Mouse (Mus musculus) neural tube, embryonic 13.5 days (tissue): Measurements from ENCODE around the gene Jsrp1. TPM values are rescaled to one million over a fixed set of nuclear protein-coding genes. Genes with fewer than 3 reads are reported as not detected.

Experiments
- ATAC-seq: fragments of 200-750 bp; cut with Nextera tagmentation; 2 replicates; pipeline ENCODE4 v1.8.0; 2017; ENCODE audit warnings: low read depth, mild to moderate bottlenecking, moderate TSS enrichment, moderate library complexity
- H3K27ac ChIP-seq: fragments of 300-500 bp; sonication (generic); replicated peaks from 2 replicates; pipeline ENCODE4 v1.5.1; 2015; ENCODE audit warnings: moderate library complexity, mild to moderate bottlenecking, inconsistent platforms
- H3K27me3 ChIP-seq: fragments of 300-500 bp; sonication (generic); 2 replicates; pipeline ENCODE4 v1.6.1; 2015; ENCODE audit warnings: mild to moderate bottlenecking, inconsistent platforms
- H3K36me3 ChIP-seq: fragments of 300-500 bp; sonication (generic); 2 replicates; pipeline ENCODE4 v1.6.1; 2015; ENCODE audit warnings: mild to moderate bottlenecking, inconsistent platforms
- H3K4me1 ChIP-seq: fragments of 300-500 bp; sonication (generic); replicated peaks from 2 replicates; pipeline ENCODE4 v1.6.1; 2015; ENCODE audit warnings: inconsistent platforms
- H3K4me2 ChIP-seq: fragments of 300-500 bp; sonication (generic); 2 replicates; pipeline ENCODE4 v1.6.1; 2015; ENCODE audit warnings: inconsistent platforms, mild to moderate bottlenecking, moderate library complexity
- H3K4me3 ChIP-seq: fragments of 300-500 bp; sonication (generic); 2 replicates; pipeline ENCODE4 v1.5.1; 2015; ENCODE audit warnings: mild to moderate bottlenecking, inconsistent platforms
- H3K9ac ChIP-seq: fragments of 300-500 bp; sonication (generic); 2 replicates; pipeline ENCODE4 v1.6.1; 2015; ENCODE audit warnings: moderate library complexity, mild to moderate bottlenecking, inconsistent platforms
- H3K9me3 ChIP-seq: fragments of 300-500 bp; sonication (generic); 2 replicates; pipeline ENCODE4 v1.6.1; 2016; ENCODE audit warnings: inconsistent platforms
- WGBS: fragments of 180-500 bp; shearing (Covaris S2); methylation state at CpG from one replicate; pipeline ENCODE4 v1.1.7; 2015; 5-methylcytosine and 5-hydroxymethylcytosine counted together
- polyA plus RNA-seq: library from polyadenylated mRNA; unstranded; fragments of >200 nt; fragmentation: Nextera tagmentation; extraction: Ambion mirVana; gene quantifications from 2 replicates; pipeline ENCODE4 v1.2.1, GENCODE M21; 2015

The Jsrp1 gene
- polyA plus RNA-seq, 1 experiment from 2014 or later = 1.1 TPM

DNA sequence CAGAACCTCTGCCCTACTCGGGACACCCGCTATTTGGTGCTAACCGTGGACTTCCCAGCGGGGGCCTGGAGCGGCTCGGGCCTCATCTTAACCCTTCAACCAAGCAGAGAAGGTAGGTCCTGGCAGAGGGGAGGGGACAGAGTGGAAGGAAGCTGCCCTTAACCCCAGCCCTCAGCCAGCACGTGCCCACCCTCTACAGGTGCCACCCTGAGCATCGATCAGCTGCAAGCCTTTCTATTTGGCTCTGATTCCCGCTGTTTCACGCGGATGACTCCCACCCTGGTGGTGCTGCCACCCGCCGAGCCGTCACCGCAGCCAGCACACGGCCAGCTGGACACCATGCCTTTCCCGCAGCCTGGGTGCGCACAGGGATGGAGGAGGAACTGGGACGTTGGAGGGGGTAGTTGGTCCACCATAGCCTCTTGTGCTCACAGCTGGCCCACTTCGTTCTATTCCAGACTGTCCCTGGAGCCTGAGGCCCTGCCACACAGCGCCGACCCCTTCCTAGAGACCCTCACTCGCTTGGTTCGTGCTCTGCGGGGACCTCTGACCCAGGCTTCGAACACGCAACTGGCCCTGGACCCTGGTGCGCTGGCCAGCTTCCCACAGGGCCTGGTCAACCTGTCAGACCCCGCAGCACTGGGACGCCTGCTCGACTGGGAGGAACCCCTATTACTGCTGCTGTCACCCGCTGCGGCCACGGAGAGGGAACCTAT is 6.8 kb downstream of the Jsrp1 start:
- peak overlapping the region; percentile 44 for H3K4me3 ChIP-seq
- peak overlapping the region; percentile 79 for H3K9ac ChIP-seq
- H3K36me3 ChIP-seq = peaks cover 41% of the 10 kb centered on the region
- no peaks in the 10 kb centered on the region for H3K9me3 ChIP-seq
- ATAC-seq = peak; percentile 20
- H3K4me1 ChIP-seq = peaks cover 42% of the 10 kb centered on the region
- 39% methylated on average over 34 of the region's 34 CpGs for WGBS
- peak overlapping the region; percentile 86 for H3K27ac ChIP-seq
- peaks cover 43% of the 10 kb centered on the region for H3K27me3 ChIP-seq
- H3K4me2 ChIP-seq = peak overlapping the region; percentile 75

DNA sequence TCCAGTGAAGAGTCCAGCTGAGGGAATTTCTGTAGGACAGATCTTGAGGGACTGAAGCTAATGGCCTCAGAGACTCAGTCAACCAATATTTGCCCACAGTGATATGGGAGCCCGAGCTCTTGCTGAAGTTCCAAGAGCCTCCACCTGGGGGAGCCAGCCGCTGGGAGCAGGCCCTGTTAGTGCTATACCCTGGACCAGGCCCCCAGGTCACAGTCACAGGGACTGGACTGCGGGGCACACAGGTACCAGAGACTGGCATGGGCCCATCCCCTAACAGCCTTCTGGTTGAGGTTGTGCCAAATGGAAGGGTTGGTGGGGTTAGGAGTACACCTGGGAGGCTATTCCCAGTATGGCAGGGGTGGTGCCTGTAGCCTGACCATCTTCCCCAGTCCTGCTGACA is 7.4 kb downstream of the Jsrp1 start:
- Histone ChIP-seq H3K27ac (no peak overlapping the region), H3K9ac (0 out of 2 replicates have a peak overlapping the region, but pooled peaks have one; percentile 79), H3K4me2 (peak overlapping the region; percentile 75), H3K27me3 (peaks cover 39% of the 10 kb centered on the region), H3K9me3 (no peaks in the 10 kb centered on the region), H3K4me1 (peaks cover 45% of the 10 kb centered on the region), H3K36me3 (peaks cover 47% of the 10 kb centered on the region), H3K4me3 (no peak overlapping the region)
- 16% methylated on average over 3 of the region's 3 CpGs for WGBS
- ATAC-seq = peak; percentile 23; the same call in 1 of the 2 replicates

DNA sequence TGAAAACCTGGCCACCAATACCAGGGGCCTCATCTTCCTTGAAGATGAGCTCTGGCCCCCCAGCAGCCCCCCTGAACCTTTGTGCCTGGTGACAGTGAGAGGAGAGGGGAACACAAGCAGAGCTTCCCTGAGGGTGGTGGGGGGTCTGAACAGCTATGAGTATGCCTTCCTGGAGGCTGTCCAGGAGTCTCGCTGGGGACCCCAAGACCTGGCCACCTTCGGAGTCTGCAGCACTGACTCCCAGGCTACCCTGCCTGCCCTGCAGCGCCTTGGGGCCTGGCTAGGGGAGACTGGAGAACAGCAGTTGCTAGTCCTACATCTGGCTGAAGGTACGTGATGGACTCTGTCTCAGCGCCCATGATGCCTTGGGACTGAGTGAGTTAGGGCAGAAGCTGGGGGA is 8.0 kb downstream of the Jsrp1 start:
- no peak overlapping the region for H3K4me3 ChIP-seq
- H3K27me3 ChIP-seq = peaks cover 33% of the 10 kb centered on the region
- 78% methylated on average over 5 of the region's 5 CpGs for whole genome bisulfite sequencing
- H3K9me3 ChIP-seq = no peaks in the 10 kb centered on the region
- ATAC-seq = no peak
- peaks cover 50% of the 10 kb centered on the region for H3K4me1 ChIP-seq
- peaks cover 49% of the 10 kb centered on the region for H3K36me3 ChIP-seq
- H3K9ac ChIP-seq = no peak overlapping the region
- no peak overlapping the region for H3K4me2 ChIP-seq
- H3K27ac ChIP-seq = no peak overlapping the region

DNA sequence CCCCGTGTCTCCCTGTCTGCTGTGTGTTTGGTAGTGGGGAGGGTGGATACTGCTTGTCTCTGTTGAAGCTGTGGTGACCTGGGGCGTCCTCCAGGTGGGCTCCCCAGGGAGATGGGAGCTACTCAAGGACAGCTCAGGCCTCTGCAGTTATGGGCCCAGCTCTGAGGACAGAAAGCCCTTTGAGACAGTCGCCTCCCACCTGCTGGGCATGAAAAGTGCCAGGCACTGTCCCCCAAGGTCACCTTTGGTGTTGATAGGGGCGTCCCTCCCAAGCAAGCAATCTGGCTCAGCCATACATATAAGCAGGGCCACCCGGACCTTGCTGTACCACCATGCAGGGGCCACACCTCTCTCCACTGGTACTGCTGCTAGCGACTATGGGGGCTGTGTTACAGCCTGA is 8.4 kb downstream of the Jsrp1 start, which contains the start of gene Amh:
Gene Amh (plus strand): TSS at position 328 of the 400 bp plus-strand sequence.
- Histone ChIP-seq H3K4me2 (peak within 1 kb of the TSS; percentile 75; the same call in 1 of the 2 replicates), H3K36me3 (peaks cover 53% of the 10 kb centered on the region), H3K9ac (0 out of 2 replicates have a peak within 1 kb of the TSS, but pooled peaks have one; percentile 79), H3K4me3 (no peak within 1 kb of the TSS), H3K27ac (no peak within 1 kb of the TSS), H3K9me3 (no peaks in the 10 kb centered on the region), H3K4me1 (peaks cover 50% of the 10 kb centered on the region), H3K27me3 (peaks cover 29% of the 10 kb centered on the region)
- no peak for ATAC-seq
- WGBS = 70% methylated on average over 6 of the region's 6 CpGs

DNA sequence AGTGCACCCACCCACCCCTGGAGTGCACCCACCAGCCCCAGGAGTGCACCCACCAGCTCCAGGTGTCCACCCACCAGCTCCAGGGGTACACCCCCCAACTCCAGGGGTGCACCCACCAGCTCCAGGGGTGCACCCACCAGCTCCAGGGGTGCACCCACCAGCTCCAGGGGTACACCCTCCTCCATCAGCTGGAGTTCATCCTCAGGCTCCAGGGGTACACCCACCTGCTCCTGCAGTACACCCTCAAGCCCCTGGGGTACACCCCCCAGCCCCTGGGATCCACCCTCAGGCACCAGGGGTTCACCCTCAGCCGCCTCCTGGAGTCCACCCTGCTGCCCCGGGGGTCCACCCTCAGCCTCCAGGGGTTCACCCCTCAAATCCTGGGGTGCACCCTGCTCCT is 9.0 kb downstream of the Jsrp1 start:
- H3K27me3 ChIP-seq = peaks cover 23% of the 10 kb centered on the region
- no peak overlapping the region for H3K27ac ChIP-seq
- H3K4me2 ChIP-seq = no peak overlapping the region
- peaks cover 53% of the 10 kb centered on the region for H3K36me3 ChIP-seq
- no peaks in the 10 kb centered on the region for H3K9me3 ChIP-seq
- no peak for ATAC-seq
- no peak overlapping the region for H3K9ac ChIP-seq
- WGBS = 95% methylated on average over 2 of the region's 2 CpGs
- H3K4me1 ChIP-seq = peaks cover 55% of the 10 kb centered on the region
- H3K4me3 ChIP-seq = no peak overlapping the region

DNA sequence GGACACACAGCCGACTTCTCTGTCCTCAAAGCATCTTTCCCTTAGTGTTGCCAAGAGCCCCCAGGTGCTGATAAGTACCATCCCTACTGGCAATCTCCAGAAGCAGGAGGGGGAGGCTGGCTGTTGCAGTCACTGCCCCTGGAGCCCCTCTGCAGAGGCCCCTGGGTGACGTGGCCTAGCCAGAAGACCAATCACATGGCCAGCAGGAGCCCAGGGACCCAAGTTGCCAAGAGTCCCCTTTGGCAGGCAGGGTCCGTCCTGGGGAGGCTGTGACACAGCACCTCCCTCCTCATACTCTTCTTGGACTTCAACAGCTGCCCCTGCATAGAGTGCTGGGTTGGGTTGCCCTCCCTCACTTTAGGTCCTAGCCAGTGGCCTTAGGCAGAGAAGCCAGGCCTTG is 10.3 kb downstream of the Jsrp1 start:
- Histone ChIP-seq H3K9ac (no peak overlapping the region), H3K9me3 (no peaks in the 10 kb centered on the region), H3K4me2 (no peak overlapping the region), H3K27me3 (peaks cover 10% of the 10 kb centered on the region; the same call in 1 of the 2 replicates), H3K36me3 (peaks cover 53% of the 10 kb centered on the region), H3K27ac (no peak overlapping the region), H3K4me1 (peaks cover 43% of the 10 kb centered on the region), H3K4me3 (no peak overlapping the region)
- WGBS = 92% methylated on average over 3 of the region's 3 CpGs
- no peak for ATAC-seq

DNA sequence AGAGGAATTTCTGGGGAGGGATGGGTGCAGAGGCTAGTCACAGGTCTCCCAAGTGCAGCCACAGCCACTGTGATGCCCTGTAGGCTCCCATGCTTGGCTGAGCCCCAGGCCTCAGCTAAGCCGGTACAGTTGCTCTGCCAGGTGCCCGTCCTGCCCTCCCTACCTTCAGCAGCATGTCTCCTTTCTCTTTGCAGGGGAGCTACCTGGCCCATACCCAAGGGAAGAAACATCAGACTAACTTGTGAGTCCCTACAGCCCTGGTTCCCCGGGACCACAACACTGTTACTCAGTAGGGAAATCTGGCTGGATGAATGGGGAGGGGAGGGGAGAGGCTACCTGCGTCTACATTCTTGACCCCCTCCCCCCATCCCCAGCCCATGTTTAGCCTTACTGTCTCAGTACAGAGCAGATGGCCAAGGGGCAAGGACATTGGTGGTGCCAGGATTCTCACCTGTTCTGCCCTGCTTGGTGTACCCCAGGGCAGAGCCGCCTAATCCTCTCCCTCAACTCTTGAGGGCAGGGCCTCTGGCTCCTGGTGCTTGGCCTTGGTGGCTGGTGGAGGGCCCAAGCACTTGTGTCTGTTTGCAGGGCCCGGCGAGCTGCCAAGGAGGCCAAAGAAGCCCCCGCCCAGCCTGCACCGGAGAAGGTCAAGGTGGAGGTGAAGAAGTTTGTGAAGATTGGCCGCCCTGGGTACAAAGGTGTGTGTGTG is 10.9 kb downstream of the Jsrp1 start:
- no peak overlapping the region for H3K4me2 ChIP-seq
- no peak overlapping the region for H3K9ac ChIP-seq
- no peak overlapping the region for H3K4me3 ChIP-seq
- H3K9me3 ChIP-seq = no peaks in the 10 kb centered on the region
- H3K27ac ChIP-seq = no peak overlapping the region
- 0 out of 2 replicates have a peak, but pooled peaks cover 8% of the 10 kb centered on the region for H3K27me3 ChIP-seq
- H3K36me3 ChIP-seq = peaks cover 53% of the 10 kb centered on the region
- peaks cover 38% of the 10 kb centered on the region for H3K4me1 ChIP-seq
- 93% methylated on average over 10 of the region's 10 CpGs for WGBS
- ATAC-seq = no peak

DNA sequence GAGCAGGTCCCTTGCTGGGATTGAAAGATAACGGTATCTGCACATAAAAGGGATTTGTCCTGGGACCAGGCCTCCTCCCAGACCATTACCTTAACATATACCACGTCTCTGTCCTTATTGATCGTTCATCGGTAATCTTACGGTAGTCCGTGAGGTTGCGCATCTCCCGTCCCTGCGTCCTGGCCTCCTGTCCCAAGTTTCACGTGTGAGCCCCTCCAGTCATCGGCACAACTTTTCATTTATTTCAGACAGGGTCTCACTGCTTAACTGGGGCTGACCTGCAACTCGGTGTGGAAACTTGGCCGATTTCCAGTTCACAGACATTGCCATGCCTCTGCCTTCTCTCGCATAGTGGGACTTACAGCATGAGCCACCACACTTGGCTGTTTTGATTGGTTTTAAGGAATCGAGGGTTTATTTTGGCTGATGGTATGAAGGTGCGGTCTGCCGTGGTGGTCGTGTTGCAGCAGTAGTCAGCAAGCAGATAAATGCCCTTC is 14.2 kb downstream of the Jsrp1 start:
- H3K4me3 ChIP-seq = peak overlapping the region; percentile 79
- peaks cover 43% of the 10 kb centered on the region for H3K4me1 ChIP-seq
- peak overlapping the region; percentile 93 for H3K27ac ChIP-seq
- 3% methylated on average over 18 of the region's 18 CpGs for WGBS
- H3K27me3 ChIP-seq = no peaks in the 10 kb centered on the region
- H3K9me3 ChIP-seq = no peaks in the 10 kb centered on the region
- ATAC-seq = no peak
- peaks cover 64% of the 10 kb centered on the region for H3K36me3 ChIP-seq
- H3K4me2 ChIP-seq = peak overlapping the region; percentile 97
- peak overlapping the region; percentile 89 for H3K9ac ChIP-seq

DNA sequence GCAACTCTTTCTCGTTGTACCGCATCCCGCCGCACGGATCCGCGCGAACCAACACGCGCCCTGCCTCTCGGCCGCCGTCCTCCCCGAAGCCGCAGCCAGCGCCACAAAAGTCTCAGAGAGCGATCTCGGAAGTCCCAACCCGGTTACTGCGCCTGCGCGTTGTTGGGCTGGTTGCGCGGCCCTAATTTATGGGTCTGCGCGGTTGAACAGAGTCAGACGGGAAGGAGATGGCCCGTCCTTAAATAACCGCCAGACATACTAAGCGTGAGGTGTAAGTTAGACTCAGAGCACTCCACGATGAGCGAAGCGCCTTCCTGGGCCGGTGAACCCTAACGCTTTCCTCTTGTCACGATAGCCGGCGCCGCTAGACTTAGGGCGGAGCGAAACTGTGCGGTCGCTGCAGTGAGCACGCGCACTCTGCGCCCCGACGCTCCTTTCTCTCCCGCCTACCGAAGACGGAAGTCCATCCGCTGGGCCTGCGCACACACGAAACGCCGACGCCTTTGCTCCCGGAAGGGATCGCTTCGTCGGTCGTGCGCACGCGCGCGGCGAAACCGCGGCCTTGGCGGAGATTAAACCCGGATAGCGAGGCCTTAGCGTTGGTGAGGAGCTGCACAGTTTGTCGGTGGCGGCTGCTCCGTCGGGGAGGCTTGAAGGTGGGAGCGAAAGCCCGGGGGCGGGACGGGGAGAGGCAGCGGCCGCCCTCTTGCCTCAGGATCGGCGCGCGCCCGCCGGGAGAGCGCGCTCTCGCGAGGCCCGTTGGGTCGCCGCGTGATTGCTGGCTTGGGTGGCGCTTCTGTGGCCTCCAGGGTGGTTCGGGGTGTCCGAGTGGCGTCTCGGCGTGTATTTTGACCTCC is 14.9 kb downstream of the Jsrp1 start, which contains the start of the genes Sf3a2 and Plekhj1:
Gene Sf3a2 (plus strand): TSS at position 49 of the 857 bp plus-strand sequence.
Gene Plekhj1 (minus strand): TSS at position 477 of the 857 bp plus-strand sequence.
- H3K36me3 ChIP-seq = peaks cover 64% of the 10 kb centered on the region
- no peaks in the 10 kb centered on the region for H3K9me3 ChIP-seq
- peak within 1 kb of the TSS; percentile 93 for H3K27ac ChIP-seq
- H3K4me2 ChIP-seq = peak within 1 kb of the TSS; percentile 97
- H3K4me1 ChIP-seq = peaks cover 43% of the 10 kb centered on the region
- H3K27me3 ChIP-seq = no peaks in the 10 kb centered on the region
- peak; percentile 94 for ATAC-seq
- under 1% methylated on average over 104 of the region's 104 CpGs for WGBS
- peak within 1 kb of the TSS; percentile 79 for H3K4me3 ChIP-seq
- peak within 1 kb of the TSS; percentile 89 for H3K9ac ChIP-seq

DNA sequence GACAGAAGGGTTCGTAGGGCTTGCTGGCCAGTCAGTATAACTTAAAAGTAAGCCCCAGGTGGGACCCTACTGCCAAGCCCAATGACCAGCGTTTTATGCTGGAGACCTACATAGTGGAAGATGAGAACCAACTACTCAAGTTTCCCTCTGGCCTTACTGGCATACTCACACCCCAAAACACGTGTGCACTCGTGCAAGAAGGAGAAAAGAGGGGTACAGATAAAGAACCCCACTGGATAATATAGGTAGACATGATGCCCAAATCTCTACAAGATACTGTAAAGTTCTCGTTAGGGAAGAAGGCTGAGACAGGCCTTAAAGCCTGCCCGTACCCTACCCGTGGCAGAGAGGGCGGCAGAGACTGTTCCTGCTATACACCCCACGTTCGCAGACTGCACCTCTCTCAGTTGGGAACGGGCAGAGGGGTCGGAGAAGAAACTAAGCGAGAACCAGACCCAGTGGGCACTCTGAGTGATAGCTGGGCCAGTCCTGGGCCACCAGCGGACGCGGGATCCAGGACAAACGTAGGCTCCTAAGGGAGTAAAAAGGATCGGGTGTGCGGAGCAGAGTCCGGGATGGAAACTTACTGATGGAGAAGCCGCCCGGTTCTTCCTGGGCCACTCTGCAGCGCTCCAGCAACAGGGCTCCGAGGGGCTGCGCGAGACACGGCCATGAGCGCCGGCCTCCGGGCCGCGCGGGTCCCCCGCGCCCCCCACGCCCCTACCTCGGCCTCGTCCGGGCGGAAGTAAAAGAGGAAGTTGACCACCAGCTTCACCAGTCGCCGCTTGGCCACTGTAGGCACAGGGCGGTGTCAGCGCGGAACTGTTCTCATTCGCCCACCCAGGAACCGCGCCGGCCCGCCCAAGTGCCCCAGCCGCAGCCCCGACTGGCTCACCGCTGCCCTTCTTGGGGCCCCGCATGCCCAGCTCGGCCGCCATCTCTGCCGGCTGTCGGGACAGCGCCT is 15.8 kb downstream of the Jsrp1 start:
- peak overlapping the region; percentile 93 for H3K27ac ChIP-seq
- WGBS = 3% methylated on average over 58 of the region's 59 CpGs
- no peaks in the 10 kb centered on the region for H3K27me3 ChIP-seq
- ATAC-seq = peak; percentile 79
- H3K4me3 ChIP-seq = peak overlapping the region; percentile 79
- H3K9ac ChIP-seq = peak overlapping the region; percentile 89
- H3K4me1 ChIP-seq = peaks cover 43% of the 10 kb centered on the region
- peak overlapping the region; percentile 97 for H3K4me2 ChIP-seq
- H3K9me3 ChIP-seq = no peaks in the 10 kb centered on the region
- peaks cover 64% of the 10 kb centered on the region for H3K36me3 ChIP-seq
